Mouse (Mus musculus): ENCODE results near the gene Tmem268. TPM values are rescaled to one million over a fixed set of nuclear protein-coding genes. Genes with fewer than 3 reads are reported as not detected.

The Tmem268 gene
- polyA plus RNA-seq, 1 experiment from 2014 or later, result 8.2 TPM

- H3K4me1 ChIP-seq, result no peaks in the 10 kb centered on the region
- H3K4me2 ChIP-seq, result no peak overlapping the region
- no peak overlapping the region for H3K27ac ChIP-seq
- H3K27me3 ChIP-seq (replicated peaks), result no peaks in the 10 kb centered on the region
- ATAC-seq (ENCODE audit: insufficient read depth, low FRiP score, low read depth), result no peak
- no peaks in the 10 kb centered on the region for H3K36me3 ChIP-seq
- H3K9ac ChIP-seq, result no peak overlapping the region
- H3K9me3 ChIP-seq, result no peaks in the 10 kb centered on the region
- no peak overlapping the region for H3K4me3 ChIP-seq (replicated peaks)
- 79% methylated on average over 5 of the region's 5 CpGs for WGBS
Measured at GRCm38 (mm10) chr4:63582580-63582979, 24.0 kb downstream of the Tmem268 start.

GRCm38 (mm10) chr4:63585216-63585615 is 26.6 kb downstream of the Tmem268 start:
- Histone ChIP-seq H3K4me3 (replicated peaks) (no peak overlapping the region), H3K36me3 (no peaks in the 10 kb centered on the region), H3K27ac (no peak overlapping the region), H3K9ac (no peak overlapping the region), H3K9me3 (no peaks in the 10 kb centered on the region), H3K4me1 (no peaks in the 10 kb centered on the region), H3K27me3 (replicated peaks) (no peaks in the 10 kb centered on the region), H3K4me2 (no peak overlapping the region)
- no peak for ATAC-seq (ENCODE audit: insufficient read depth, low FRiP score, low read depth)
- 88% methylated on average over 10 of the region's 10 CpGs for WGBS

DNA sequence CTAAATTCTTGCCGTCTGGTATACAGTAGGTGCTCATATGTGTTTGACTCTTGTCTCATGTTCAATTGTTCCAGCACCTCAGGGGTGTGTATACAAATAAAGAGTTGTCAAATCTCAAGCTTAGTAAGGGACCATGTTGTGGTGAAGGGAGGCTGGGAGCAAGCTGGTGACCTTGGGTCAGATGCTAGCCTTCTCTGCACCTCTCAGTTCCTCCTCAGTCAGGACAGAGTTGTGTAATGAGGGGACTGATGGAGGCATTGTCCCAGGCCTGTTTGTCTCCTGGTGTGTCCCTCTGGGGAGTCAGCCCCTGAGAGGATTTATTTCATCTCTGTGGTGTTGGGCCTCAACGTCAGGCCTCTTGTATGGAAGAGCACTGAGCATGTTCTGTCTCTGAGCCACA is 27.7 kb downstream of the Tmem268 start:
- Histone ChIP-seq H3K4me3 (replicated peaks) (no peak overlapping the region), H3K27me3 (replicated peaks) (no peaks in the 10 kb centered on the region), H3K9me3 (no peaks in the 10 kb centered on the region), H3K4me1 (no peaks in the 10 kb centered on the region), H3K36me3 (no peaks in the 10 kb centered on the region), H3K27ac (no peak overlapping the region), H3K9ac (no peak overlapping the region), H3K4me2 (no peak overlapping the region)
- WGBS, result 74% methylated on average over 2 of the region's 2 CpGs
- ATAC-seq (ENCODE audit: insufficient read depth, low FRiP score, low read depth), result no peak

GRCm38 (mm10) chr4:63589987-63590386 is 31.4 kb downstream of the Tmem268 start:
- H3K27me3 ChIP-seq (replicated peaks), result no peaks in the 10 kb centered on the region
- H3K9ac ChIP-seq, result no peak overlapping the region
- no peak for ATAC-seq (ENCODE audit: insufficient read depth, low FRiP score, low read depth)
- no peaks in the 10 kb centered on the region for H3K9me3 ChIP-seq
- no peaks in the 10 kb centered on the region for H3K4me1 ChIP-seq
- no peak overlapping the region for H3K4me2 ChIP-seq
- no peak overlapping the region for H3K27ac ChIP-seq
- no peaks in the 10 kb centered on the region for H3K36me3 ChIP-seq
- 81% methylated on average over 7 of the region's 7 CpGs for WGBS
- H3K4me3 ChIP-seq (replicated peaks), result no peak overlapping the region

DNA sequence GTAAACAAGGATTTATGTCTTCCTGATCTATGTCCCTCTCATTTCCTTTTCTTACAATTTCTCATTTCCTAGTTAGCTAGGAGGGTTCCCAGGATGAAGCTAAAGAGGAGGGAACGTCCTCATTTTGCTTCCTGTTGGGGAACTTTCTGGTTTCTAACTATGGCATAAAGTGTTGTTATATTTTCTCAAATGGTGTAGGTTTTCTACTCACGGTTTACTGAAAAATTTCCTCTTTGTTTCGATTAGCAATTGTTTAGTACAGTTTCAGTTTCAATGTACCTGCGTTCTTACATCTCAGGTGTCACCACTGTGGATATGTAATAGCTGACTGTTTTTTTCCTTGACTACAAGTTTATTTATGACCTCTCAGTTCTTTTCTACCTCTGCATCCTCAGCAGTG is 32.0 kb downstream of the Tmem268 start:
- Histone ChIP-seq H3K9ac (no peak overlapping the region), H3K4me3 (replicated peaks) (no peak overlapping the region), H3K4me1 (no peaks in the 10 kb centered on the region), H3K27me3 (replicated peaks) (no peaks in the 10 kb centered on the region), H3K27ac (no peak overlapping the region), H3K4me2 (no peak overlapping the region), H3K36me3 (no peaks in the 10 kb centered on the region), H3K9me3 (no peaks in the 10 kb centered on the region)
- WGBS, result 77% methylated on average over 4 of the region's 4 CpGs
- no peak for ATAC-seq (ENCODE audit: insufficient read depth, low FRiP score, low read depth)

GRCm38 (mm10) chr4:63594459-63595110 is 36.0 kb downstream of the Tmem268 start:
- H3K36me3 ChIP-seq, result no peaks in the 10 kb centered on the region
- H3K9me3 ChIP-seq, result no peaks in the 10 kb centered on the region
- WGBS, result 45% methylated on average over 5 of the region's 5 CpGs
- H3K4me1 ChIP-seq, result no peaks in the 10 kb centered on the region
- no peak overlapping the region for H3K9ac ChIP-seq
- no peak overlapping the region for H3K4me2 ChIP-seq
- H3K4me3 ChIP-seq (replicated peaks), result no peak overlapping the region
- no peaks in the 10 kb centered on the region for H3K27me3 ChIP-seq (replicated peaks)
- H3K27ac ChIP-seq, result no peak overlapping the region
- ATAC-seq (ENCODE audit: insufficient read depth, low FRiP score, low read depth), result no peak

DNA sequence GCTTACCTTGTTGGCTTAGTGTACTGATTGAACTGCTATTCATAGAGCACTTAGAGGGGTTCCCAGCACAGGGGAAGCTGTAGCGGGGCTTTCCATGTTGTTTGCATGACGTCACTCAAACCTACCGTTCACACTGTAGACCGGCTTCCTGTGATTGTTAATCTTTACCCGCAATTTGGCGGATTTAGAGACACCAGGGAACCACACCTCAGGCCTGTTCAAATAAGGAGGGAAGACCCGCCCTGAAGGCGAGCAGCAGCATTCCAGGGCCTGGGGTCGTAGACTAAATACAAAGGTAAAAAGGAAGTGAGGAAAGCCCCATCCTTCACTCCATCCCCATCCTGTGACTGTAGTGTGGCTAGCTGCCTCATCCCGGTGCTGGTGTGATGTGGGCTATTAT is 36.7 kb downstream of the Tmem268 start:
- Histone ChIP-seq H3K4me1 (no peaks in the 10 kb centered on the region), H3K27ac (no peak overlapping the region), H3K9me3 (no peaks in the 10 kb centered on the region), H3K4me3 (replicated peaks) (no peak overlapping the region), H3K36me3 (no peaks in the 10 kb centered on the region), H3K9ac (no peak overlapping the region), H3K27me3 (replicated peaks) (no peaks in the 10 kb centered on the region), H3K4me2 (no peak overlapping the region)
- no peak for ATAC-seq (ENCODE audit: insufficient read depth, low FRiP score, low read depth)
- WGBS, result 49% methylated on average over 10 of the region's 10 CpGs

DNA sequence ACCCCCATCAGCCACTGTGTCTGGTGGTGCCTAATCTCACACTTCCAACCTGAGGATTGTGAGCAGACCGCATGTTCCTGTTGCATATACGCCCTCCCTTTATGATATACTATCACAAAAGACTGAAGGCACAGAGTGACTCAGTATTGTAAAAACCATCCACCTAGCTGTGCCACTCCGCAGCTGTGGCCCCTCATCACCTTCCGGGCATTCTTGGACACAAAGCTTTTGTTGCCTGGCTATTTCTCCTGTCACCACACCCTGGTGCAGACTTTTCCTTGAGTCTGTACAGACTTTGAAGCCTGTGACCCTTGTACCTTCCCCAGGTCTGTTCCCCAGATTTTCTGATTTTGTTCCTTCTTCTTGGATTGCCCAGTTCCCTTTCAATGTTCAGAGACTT is 37.4 kb downstream of the Tmem268 start:
- no peaks in the 10 kb centered on the region for H3K9me3 ChIP-seq
- no peaks in the 10 kb centered on the region for H3K27me3 ChIP-seq (replicated peaks)
- H3K27ac ChIP-seq, result no peak overlapping the region
- no peaks in the 10 kb centered on the region for H3K4me1 ChIP-seq
- H3K4me2 ChIP-seq, result no peak overlapping the region
- WGBS, result 85% methylated on average over 4 of the region's 4 CpGs
- no peak for ATAC-seq (ENCODE audit: insufficient read depth, low FRiP score, low read depth)
- H3K9ac ChIP-seq, result no peak overlapping the region
- no peak overlapping the region for H3K4me3 ChIP-seq (replicated peaks)
- no peaks in the 10 kb centered on the region for H3K36me3 ChIP-seq

DNA sequence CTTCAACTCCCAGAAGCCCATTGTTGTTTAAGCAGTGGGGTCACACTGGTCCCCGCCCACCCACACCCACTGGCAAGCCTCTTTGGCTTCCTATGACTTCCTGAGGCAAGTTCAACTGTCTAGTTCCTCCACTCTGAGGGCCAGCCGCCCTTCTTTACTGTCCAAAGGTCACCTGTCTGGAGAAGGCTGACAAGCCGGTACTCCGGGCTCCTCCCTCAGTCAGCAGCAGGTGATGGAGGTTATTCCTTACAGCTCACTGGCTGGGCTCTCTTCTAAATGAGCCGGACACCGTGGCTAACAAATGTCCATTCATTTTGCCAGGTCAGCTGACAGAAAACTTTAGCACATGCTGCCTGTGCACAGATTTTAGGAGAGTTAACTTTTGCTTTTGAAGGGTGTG is 42.2 kb downstream of the Tmem268 start:
- Histone ChIP-seq H3K9me3 (no peaks in the 10 kb centered on the region), H3K4me3 (replicated peaks) (no peak overlapping the region), H3K9ac (no peak overlapping the region), H3K4me2 (no peak overlapping the region), H3K4me1 (no peaks in the 10 kb centered on the region), H3K27me3 (replicated peaks) (no peaks in the 10 kb centered on the region), H3K36me3 (no peaks in the 10 kb centered on the region), H3K27ac (no peak overlapping the region)
- peak; percentile 38 for ATAC-seq (ENCODE audit: insufficient read depth, low FRiP score, low read depth)
- 75% methylated on average over 6 of the region's 6 CpGs for WGBS

DNA sequence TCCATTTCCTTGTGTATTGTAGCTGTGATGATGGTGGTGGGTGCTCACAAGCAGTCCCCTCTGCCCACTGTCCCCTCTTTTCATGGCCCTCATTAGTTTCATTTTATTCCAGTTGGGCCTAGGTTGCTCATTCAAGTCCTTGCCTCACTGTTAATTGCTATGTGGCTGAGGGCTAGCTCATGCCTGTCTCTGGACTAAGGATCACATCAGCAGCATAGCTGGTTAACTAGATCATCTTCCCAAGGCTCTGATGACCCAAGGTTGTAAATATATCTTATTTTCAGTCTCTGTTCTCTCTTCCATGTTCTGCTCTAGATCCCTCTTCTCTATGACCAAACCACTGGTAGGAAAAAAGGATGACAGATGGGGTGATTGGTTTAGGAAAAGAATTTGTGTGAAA is 42.7 kb downstream of the Tmem268 start:
- Histone ChIP-seq H3K27me3 (replicated peaks) (no peaks in the 10 kb centered on the region), H3K4me2 (no peak overlapping the region), H3K9me3 (no peaks in the 10 kb centered on the region), H3K9ac (no peak overlapping the region), H3K4me1 (no peaks in the 10 kb centered on the region), H3K4me3 (replicated peaks) (no peak overlapping the region), H3K36me3 (no peaks in the 10 kb centered on the region), H3K27ac (no peak overlapping the region)
- no peak for ATAC-seq (ENCODE audit: insufficient read depth, low FRiP score, low read depth)

GRCm38 (mm10) chr4:63604945-63605344 is 46.4 kb downstream of the Tmem268 start, which contains the start of gene Gm11213:
TSS of gene Gm11213 (minus strand) at chr4:63605261.
- no peaks in the 10 kb centered on the region for H3K36me3 ChIP-seq
- H3K27me3 ChIP-seq (replicated peaks), result no peaks in the 10 kb centered on the region
- no peak within 1 kb of the TSS for H3K4me3 ChIP-seq (replicated peaks)
- no peak within 1 kb of the TSS for H3K27ac ChIP-seq
- ATAC-seq (ENCODE audit: insufficient read depth, low FRiP score, low read depth), result no peak
- no peak within 1 kb of the TSS for H3K9ac ChIP-seq
- no peak within 1 kb of the TSS for H3K4me2 ChIP-seq
- no peaks in the 10 kb centered on the region for H3K9me3 ChIP-seq
- 68% methylated on average over 3 of the region's 3 CpGs for WGBS
- H3K4me1 ChIP-seq, result no peaks in the 10 kb centered on the region

- no peaks in the 10 kb centered on the region for H3K36me3 ChIP-seq
- 90% methylated on average over 3 of the region's 3 CpGs for WGBS
- H3K4me1 ChIP-seq, result no peaks in the 10 kb centered on the region
- no peaks in the 10 kb centered on the region for H3K27me3 ChIP-seq (replicated peaks)
- no peak overlapping the region for H3K4me3 ChIP-seq (replicated peaks)
- H3K9ac ChIP-seq, result no peak overlapping the region
- H3K9me3 ChIP-seq, result no peaks in the 10 kb centered on the region
- H3K4me2 ChIP-seq, result no peak overlapping the region
- no peak for ATAC-seq (ENCODE audit: insufficient read depth, low FRiP score, low read depth)
- H3K27ac ChIP-seq, result no peak overlapping the region
Measured at GRCm38 (mm10) chr4:63605545-63605944, 47.0 kb downstream of the Tmem268 start.

GRCm38 (mm10) chr4:63605968-63606367 is 47.4 kb downstream of the Tmem268 start:
- Histone ChIP-seq H3K4me1 (no peaks in the 10 kb centered on the region), H3K27ac (no peak overlapping the region), H3K4me3 (replicated peaks) (no peak overlapping the region), H3K36me3 (no peaks in the 10 kb centered on the region), H3K27me3 (replicated peaks) (no peaks in the 10 kb centered on the region), H3K9me3 (no peaks in the 10 kb centered on the region), H3K9ac (no peak overlapping the region), H3K4me2 (no peak overlapping the region)
- ATAC-seq (ENCODE audit: insufficient read depth, low FRiP score, low read depth), result no peak
- WGBS, result 63% methylated on average over 1 of the region's 1 CpGs
